Mouse (Mus musculus): Measurements from ENCODE around the gene Kat2b.

- no peak for TF ChIP-seq CTCF (IDR thresholded peaks at IDR 0.05; ENCODE audit: low read depth, low read length)
- no peak for TF ChIP-seq POLR2A (IDR thresholded peaks at IDR 0.05; ENCODE audit: borderline replicate concordance, low read depth, low read length)
Measured at GRCm38 (mm10) chr17:53689946-53690345, 123.3 kb downstream of the Kat2b start.

Data from bone marrow macrophage, adult 2 months (primary cell).